Mouse (Mus musculus) CH12F3 (cell line): ENCODE results near the gene Map6.

Experiments used
- in situ Hi-C: fragments of 300-500 bp; cut with MboI; formaldehyde crosslinking; loops from 2 replicates; pipeline ENCODE4 v1.14.3; 2020; ENCODE audit warnings: low sequenced_read_pairs

Gene Map6

DNA sequence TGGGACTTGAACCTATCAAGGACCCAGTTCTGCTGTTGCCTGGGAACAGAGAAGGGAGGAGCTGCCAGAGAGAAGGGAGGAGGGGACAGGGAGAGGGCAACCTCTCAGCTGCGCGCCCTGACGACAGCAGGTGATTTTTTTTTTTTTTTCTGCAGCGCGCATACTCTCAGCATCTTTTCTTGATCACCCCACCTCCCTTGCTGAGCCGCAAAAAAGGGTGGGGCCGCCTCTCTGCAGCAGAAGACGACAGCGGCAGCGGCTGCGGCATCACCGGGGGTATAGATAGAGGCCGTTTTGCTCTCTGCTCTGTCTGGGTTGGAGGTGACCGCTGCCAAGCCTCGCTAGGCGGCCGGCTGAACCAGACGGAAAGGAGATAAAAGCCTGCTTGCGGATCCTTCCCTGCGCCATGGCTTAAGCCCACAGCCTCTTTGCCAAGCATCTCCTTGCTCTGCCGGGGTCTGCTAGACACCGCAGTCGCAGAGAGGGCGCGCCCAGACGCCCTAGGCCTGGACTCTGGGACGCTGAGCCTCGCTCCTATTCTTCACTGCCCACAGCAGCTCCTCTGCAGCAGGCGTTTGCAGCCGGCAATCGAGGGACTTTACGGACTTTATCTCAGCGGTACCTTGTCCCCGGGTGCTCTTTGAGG, at the start of gene Map6:
Map6 (plus strand) TSS at position 197 of the 646 bp plus-strand sequence.
- in situ Hi-C loops: no loop called here

DNA sequence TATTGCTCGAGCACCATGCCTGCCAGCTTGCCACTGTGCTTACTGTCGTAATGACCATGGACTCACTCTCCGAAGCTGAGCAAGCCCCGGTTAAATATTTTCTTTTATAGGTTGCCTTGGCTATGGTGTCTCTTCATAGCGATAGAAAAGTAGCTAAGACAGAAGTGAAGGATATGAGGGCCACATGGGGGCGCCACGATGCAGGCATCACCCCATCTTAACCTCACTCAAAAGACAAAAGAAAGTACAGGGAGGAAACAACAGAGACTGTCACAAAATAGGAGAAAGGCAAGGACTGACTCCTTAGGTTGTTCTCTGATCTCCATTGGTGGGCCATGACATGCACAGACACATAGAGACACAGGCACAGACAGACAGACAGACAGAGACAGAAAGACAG, 43.0 kb upstream of the Map6 start:
- in situ Hi-C loops: no loop called here

DNA sequence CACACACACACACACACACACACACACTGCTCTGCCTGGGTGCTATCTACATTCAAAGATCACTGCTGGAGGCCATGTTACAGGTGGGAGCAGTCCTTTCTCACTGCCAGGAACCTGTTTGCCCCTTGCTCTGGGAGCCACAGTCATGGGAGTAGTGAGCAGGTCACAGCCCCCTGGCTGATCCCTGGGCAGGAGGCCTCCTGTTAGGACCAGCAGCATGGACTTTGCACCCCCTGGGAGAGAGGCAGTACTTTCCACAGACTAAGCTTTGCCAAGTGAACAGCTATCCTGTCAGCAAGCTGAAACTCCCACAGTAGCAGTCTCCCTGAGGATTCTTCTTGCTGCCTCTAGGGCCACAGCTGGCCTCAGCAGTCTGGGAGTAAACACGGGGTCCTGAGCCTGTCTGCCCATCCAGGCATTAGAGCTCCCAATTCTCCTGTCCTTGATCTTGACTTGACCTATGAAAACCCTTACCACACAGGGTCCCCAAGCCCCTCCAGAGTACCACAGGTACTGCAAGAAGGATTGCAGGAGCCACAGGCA, 42.5 kb upstream of the Map6 start:
- in situ Hi-C loops: no loop called here

GRCm38 (mm10) chr7:99225421-99225820, 41.8 kb upstream of the Map6 start:
- in situ Hi-C loops: no loop called here

GRCm38 (mm10) chr7:99226662-99227061, 40.6 kb upstream of the Map6 start:
- in situ Hi-C loops: no loop called here

- in situ Hi-C loops: no loop called here
Observed at GRCm38 (mm10) chr7:99227267-99227666, 40.0 kb upstream of the Map6 start.

- in situ Hi-C loops: no loop called here
Observed at GRCm38 (mm10) chr7:99228825-99229224, 38.4 kb upstream of the Map6 start.

GRCm38 (mm10) chr7:99229411-99229810, 37.8 kb upstream of the Map6 start:
- in situ Hi-C loops: no loop called here

DNA sequence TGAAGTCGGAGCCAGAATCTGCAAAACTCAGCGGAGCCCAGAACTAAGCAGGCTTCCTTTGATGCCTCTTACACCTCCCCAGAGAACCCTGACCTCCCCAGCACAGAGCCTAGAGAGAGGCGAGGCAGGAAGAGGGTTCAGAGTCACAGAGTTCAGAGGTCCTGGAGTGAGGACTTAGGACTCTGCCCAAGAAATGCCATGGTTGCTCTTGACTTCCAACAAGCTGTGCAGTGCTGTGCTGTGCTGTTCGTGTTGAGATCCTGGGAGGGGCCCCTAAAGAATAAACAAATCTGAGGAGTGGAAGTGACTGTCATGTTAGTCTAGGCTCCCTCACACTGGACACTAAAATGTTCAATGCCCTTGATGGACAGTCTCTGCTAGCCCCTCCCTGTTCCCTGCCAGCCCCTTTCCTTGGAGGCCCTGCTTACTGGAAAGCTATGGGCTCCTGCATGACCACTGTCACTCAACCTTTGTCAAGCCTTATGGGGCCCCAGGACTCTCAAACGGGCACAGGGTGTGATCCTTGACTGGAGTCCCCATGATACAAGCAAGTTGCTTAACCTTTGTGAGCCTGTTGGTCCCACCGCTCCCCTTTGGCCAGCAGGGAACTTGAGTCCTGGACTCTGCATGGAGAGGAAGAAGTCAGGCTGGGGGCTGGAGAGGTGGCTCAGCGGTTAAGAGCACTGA, 37.0 kb upstream of the Map6 start:
- in situ Hi-C loops: no loop called here

- in situ Hi-C loops: no loop called here
Observed at GRCm38 (mm10) chr7:99232571-99232970, 34.7 kb upstream of the Map6 start.

DNA sequence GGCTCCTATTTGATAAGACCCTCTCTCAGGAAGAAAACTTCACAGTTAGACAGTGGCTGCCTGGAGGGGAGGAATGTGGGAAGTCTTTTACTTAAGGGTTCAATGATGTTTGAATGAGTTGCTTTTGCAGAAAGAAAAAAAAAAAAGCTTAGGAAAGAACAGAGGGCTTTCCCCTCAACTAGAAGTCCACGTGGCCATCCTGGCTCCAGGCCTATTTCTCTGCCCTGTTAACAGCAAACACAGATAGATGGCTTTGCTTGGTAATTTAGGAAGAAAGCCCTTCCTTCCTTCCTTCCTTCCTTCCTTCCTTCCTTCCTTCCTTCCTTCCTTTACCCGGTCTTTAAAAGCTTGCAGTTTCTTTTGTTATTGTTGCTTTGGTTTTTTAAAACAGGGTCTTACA, 32.3 kb upstream of the Map6 start:
- in situ Hi-C loops: no loop called here

DNA sequence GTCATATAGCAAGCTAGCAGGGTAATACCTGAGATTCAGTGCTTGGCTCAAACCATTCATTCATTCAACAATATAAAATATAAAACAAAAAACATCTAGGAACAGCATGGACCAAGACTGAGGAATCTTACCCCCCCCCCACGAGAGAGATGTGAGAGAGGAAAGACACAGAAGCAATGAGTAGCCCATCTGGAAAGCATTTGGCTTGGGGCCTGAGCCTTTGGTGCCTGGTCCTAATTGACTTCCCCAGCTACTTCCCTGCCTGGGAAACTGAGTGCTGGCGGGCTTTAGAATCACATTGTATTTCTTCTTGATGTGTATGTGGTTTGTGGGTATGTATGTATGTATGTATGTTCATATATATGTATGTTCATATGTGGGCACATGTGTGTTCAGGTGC, 31.6 kb upstream of the Map6 start:
- in situ Hi-C loops: no loop called here

GRCm38 (mm10) chr7:99236888-99237660, 30.2 kb upstream of the Map6 start:
- in situ Hi-C loops: no loop called here

DNA sequence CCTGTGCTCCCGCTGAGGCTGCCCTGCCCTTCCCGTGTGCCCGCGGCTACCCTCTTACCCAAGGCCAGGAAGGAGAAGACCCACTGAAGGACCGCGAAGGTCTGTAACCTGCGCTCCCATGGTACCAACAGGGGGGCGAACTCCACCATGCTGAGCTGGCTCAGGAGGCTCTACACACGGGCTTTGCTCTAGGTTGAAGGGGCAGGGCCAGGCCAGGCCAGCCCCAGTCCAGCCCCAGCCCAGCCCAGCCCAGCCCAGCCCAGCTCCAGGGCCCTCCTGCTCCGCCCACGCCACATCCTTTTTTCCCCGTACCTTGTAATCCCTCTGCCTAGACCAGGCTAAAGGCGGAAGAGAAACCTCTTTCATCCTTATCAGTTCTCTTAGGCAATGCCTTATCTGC, 28.8 kb upstream of the Map6 start, which contains the start of gene Mogat2:
Mogat2 (minus strand) TSS at position 203 of the 400 bp plus-strand sequence.
- in situ Hi-C loops: no loop called here

DNA sequence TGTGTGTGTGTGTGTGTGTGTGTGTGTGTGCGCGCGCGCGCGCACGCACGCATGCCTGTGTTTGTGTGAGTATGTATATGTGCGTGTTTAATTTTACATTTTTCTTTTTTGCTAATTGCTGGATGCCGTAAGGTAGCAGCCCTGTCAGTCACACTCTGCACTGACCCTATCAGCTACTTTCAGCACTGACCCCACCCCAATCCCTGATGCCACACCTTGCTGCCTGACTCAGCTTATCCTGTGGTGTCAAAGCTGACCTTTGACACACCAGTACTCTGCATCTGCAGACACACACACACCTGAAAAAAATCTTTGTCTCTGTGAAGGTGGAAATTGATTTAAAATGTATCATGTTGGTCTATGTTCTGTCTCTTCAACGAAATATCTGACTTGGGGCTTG, 25.1 kb upstream of the Map6 start:
- in situ Hi-C loops: no loop called here

GRCm38 (mm10) chr7:99248157-99248742, 19.0 kb upstream of the Map6 start:
- in situ Hi-C loops: no loop called here

GRCm38 (mm10) chr7:99248906-99249581, 18.2 kb upstream of the Map6 start:
- in situ Hi-C loops: no loop called here

- in situ Hi-C loops: no loop called here
Observed at GRCm38 (mm10) chr7:99249582-99249911, 17.7 kb upstream of the Map6 start.

DNA sequence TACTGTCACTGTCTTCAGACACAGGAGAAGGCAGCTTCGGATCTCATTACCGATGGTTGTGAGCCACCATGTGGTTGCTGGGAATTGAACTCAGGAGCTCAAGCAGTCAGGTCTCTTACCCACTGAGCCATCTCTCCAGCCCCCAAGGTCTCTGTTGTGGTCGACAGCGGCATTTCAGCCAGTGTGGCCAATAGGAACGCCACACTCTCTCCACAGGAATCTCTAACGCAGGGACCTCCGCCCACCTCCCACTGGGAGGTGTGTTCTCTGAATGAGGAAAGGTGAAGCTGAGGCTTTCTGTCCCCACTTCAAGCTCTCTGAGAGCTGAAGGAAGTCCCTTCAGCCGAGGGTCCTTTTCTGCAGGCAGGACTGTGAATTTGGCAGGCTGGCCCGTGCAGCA, 16.9 kb upstream of the Map6 start:
- in situ Hi-C loops: no loop called here

DNA sequence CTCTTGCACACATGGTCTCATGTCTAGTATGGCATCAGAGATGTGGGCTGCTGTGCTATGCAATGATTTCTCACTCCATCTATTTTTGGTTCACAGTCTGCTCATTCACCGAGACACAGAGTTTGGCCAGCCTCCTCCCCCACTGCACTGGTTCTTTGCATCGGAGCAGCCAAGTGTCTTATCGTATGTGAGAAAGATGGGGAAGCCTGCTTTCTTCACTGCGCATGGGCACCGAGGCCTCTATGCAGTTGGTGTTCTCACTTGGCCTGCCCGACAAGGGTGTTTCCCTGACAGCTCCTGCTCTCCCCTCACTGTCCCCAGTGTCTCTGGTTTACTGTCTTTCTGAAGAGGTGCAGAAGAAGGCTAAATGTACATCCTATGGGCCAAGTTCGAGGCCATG, 12.2 kb upstream of the Map6 start:
- in situ Hi-C loops: no loop called here

- in situ Hi-C loops: no loop called here
Observed at GRCm38 (mm10) chr7:99261900-99262299, 5.3 kb upstream of the Map6 start.
